Mouse (Mus musculus): ENCODE data around the gene Cdh26.

The Cdh26 gene

DNA sequence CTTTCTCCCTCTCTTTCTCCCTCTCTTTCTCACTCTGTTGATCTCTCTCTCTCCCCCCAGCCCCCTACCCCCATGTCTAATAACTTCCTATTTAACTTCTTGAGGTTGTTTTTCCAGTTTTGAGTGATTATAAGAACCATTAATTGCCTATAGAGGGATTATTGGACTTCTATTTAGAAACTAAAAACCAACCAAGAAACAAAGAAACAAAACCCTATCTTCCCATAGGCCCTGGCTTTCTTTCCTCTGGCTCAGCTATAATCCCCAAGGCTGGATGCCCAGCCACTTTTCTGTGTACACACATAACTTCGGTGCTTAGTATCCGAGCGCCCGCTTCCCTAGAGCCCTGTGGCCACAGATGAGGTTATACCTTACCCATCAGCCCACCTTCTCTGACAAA lies at the start of gene Cdh26:
Cdh26 (plus strand) TSS at position 301 of the 400 bp plus-strand sequence.
- Histone ChIP-seq H3K27me3 (ENCODE audit: insufficient read depth, low read length) (peaks cover 10% of the 10 kb centered on the region; the same call in 1 of the 2 replicates), H3K4me3 (replicated peaks; ENCODE audit: low read length) (no peak within 1 kb of the TSS)
- TF ChIP-seq POU5F1 (IDR thresholded peaks at IDR 0.05; ENCODE audit: borderline replicate concordance, low read length) = no peak

GRCm38 (mm10) chr2:178407053-178407815 lies 23.1 kb upstream of the Cdh26 start, which contains the start of gene Sycp2:
Sycp2 (minus strand) TSS chr2:178407685.
- no peaks in the 10 kb centered on the region for H3K36me3 ChIP-seq (ENCODE audit: insufficient read depth, low read length)
- peaks cover 6% of the 10 kb centered on the region; the same call in 1 of the 2 replicates for H3K4me1 ChIP-seq (replicated peaks; ENCODE audit: low read depth, low read length)
- peaks cover 53% of the 10 kb centered on the region for H3K27me3 ChIP-seq (ENCODE audit: insufficient read depth, low read length)
- peak within 1 kb of the TSS; percentile 57 for H3K4me3 ChIP-seq (replicated peaks; ENCODE audit: low read length)
- no peak for TF ChIP-seq POU5F1 (IDR thresholded peaks at IDR 0.05; ENCODE audit: borderline replicate concordance, low read length)
- peak; percentile 95 for TF ChIP-seq CTCF (conservative IDR thresholded peaks at IDR 0.05; ENCODE audit: low read length)
- no peak for TF ChIP-seq NANOG (IDR thresholded peaks at IDR 0.05; ENCODE audit: borderline replicate concordance, low read length)
- H3K9me3 ChIP-seq (ENCODE audit: low read length) = no peaks in the 10 kb centered on the region

More for the DNA sequence above, at the start of gene Cdh26:
- Histone ChIP-seq H3K9me3 (ENCODE audit: low read length) (no peaks in the 10 kb centered on the region), H3K36me3 (ENCODE audit: insufficient read depth, low read length) (no peaks in the 10 kb centered on the region), H3K4me1 (replicated peaks; ENCODE audit: low read depth, low read length) (peaks cover 4% of the 10 kb centered on the region; the same call in 1 of the 2 replicates)

DNA sequence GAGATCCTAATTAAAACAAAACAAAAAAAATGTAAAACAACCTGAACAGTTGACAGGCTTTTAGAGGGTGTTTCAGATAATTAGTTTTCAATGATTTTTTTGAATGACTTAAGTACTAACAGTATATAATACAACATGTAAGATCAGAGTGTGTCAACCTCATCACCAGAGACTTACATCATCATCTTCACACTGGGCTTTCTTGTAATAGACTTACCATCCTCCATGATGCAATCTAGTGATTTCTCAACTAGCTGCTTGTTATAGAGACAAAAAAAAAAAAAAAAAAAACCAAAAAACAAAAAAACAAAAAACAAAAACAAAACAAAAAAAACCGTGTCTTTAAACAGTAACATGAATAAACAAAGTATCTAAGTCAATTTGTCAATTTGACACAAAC lies 21.3 kb upstream of the Cdh26 start:
- peaks cover 13% of the 10 kb centered on the region for H3K4me1 ChIP-seq (replicated peaks; ENCODE audit: low read depth, low read length)
- H3K9me3 ChIP-seq (ENCODE audit: low read length) = peaks cover 7% of the 10 kb centered on the region; the same call in 1 of the 2 replicates
- no peaks in the 10 kb centered on the region for H3K36me3 ChIP-seq (ENCODE audit: insufficient read depth, low read length)
- no peak overlapping the region for H3K4me3 ChIP-seq (replicated peaks; ENCODE audit: low read length)
- TF ChIP-seq CTCF (conservative IDR thresholded peaks at IDR 0.05; ENCODE audit: low read length) = no peak
- H3K27me3 ChIP-seq (ENCODE audit: insufficient read depth, low read length) = peaks cover 71% of the 10 kb centered on the region

DNA sequence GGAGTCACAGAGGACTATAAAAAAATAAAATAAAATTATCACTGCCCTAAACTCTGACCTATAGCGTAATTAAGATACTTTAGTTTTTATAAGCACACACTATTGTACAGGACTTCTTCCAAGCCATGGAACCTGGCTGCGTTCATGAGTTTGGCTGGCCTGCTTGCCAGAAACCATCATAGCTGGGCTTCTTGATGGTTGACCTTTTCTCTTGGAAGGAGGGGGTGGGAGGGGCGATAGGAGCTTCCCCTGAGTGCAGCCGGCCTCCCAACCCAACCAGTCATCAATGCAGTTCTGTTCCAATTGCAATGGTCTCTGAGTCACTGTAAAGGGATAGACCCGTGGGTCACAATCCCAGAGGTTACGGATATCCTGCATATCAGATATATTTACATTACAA lies 20.0 kb upstream of the Cdh26 start:
- H3K27me3 ChIP-seq (ENCODE audit: insufficient read depth, low read length) = peaks cover 81% of the 10 kb centered on the region
- H3K36me3 ChIP-seq (ENCODE audit: insufficient read depth, low read length) = no peaks in the 10 kb centered on the region
- peaks cover 17% of the 10 kb centered on the region for H3K4me1 ChIP-seq (replicated peaks; ENCODE audit: low read depth, low read length)
- peaks cover 7% of the 10 kb centered on the region; the same call in 1 of the 2 replicates for H3K9me3 ChIP-seq (ENCODE audit: low read length)
- H3K4me3 ChIP-seq (replicated peaks; ENCODE audit: low read length) = no peak overlapping the region
- TF ChIP-seq NANOG (IDR thresholded peaks at IDR 0.05; ENCODE audit: borderline replicate concordance, low read length) (no peak), CTCF (conservative IDR thresholded peaks at IDR 0.05; ENCODE audit: low read length) (no peak), POU5F1 (IDR thresholded peaks at IDR 0.05; ENCODE audit: borderline replicate concordance, low read length) (no peak)

DNA sequence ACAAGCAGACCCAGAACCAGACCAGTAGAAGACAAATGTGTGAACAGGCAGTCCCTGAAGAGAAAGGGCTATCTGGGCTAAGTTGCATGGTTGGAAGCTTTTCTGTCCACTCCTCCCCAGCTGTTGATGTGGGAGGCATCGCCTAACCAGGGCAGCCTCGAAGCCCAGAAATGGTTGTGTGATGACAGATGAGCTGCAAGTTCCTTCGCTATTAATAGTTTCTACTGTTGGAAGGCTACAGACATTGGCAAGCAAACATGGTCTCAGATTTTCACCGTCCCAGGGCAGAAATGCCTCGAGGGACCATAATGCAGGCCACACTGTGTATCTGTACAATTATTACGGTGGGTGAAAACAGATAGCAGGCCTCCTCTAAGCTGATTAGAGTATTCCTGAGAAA lies 17.7 kb upstream of the Cdh26 start:
- H3K36me3 ChIP-seq (ENCODE audit: insufficient read depth, low read length) = no peaks in the 10 kb centered on the region
- TF ChIP-seq POU5F1 (IDR thresholded peaks at IDR 0.05; ENCODE audit: borderline replicate concordance, low read length) (no peak), NANOG (IDR thresholded peaks at IDR 0.05; ENCODE audit: borderline replicate concordance, low read length) (no peak), CTCF (conservative IDR thresholded peaks at IDR 0.05; ENCODE audit: low read length) (no peak)
- H3K4me3 ChIP-seq (replicated peaks; ENCODE audit: low read length) = no peak overlapping the region
- H3K9me3 ChIP-seq (ENCODE audit: low read length) = peaks cover 7% of the 10 kb centered on the region; the same call in 1 of the 2 replicates
- peaks cover 79% of the 10 kb centered on the region for H3K27me3 ChIP-seq (ENCODE audit: insufficient read depth, low read length)
- H3K4me1 ChIP-seq (replicated peaks; ENCODE audit: low read depth, low read length) = peaks cover 21% of the 10 kb centered on the region

DNA sequence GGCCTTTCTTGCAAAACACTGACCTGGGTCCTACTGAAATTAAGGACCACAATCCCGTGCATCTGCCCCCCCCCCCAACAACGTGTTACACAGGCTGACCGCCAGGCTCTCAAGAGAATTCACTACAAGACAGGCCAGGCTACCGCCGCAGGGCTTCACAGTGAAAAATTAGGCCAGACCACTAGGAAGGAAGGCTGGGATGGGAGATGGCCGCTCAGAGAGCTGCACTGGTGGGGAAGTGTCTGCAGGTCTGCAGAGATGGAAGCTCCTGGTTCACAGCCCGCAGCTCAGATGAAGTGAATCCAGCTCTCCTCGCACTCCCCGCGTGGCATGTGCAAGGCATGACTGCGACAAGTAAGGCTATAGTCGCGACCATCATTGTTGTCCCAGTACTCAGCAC lies 17.2 kb upstream of the Cdh26 start:
- Histone ChIP-seq H3K9me3 (ENCODE audit: low read length) (peaks cover 7% of the 10 kb centered on the region; the same call in 1 of the 2 replicates), H3K4me1 (replicated peaks; ENCODE audit: low read depth, low read length) (peaks cover 21% of the 10 kb centered on the region), H3K36me3 (ENCODE audit: insufficient read depth, low read length) (no peaks in the 10 kb centered on the region), H3K4me3 (replicated peaks; ENCODE audit: low read length) (peak overlapping the region; percentile 80), H3K27me3 (ENCODE audit: insufficient read depth, low read length) (peaks cover 75% of the 10 kb centered on the region)
- no peak for TF ChIP-seq NANOG (IDR thresholded peaks at IDR 0.05; ENCODE audit: borderline replicate concordance, low read length)
- TF ChIP-seq CTCF (conservative IDR thresholded peaks at IDR 0.05; ENCODE audit: low read length) = no peak
- TF ChIP-seq POU5F1 (IDR thresholded peaks at IDR 0.05; ENCODE audit: borderline replicate concordance, low read length) = no peak

GRCm38 (mm10) chr2:178413481-178414260 lies 16.7 kb upstream of the Cdh26 start:
- no peaks in the 10 kb centered on the region for H3K36me3 ChIP-seq (ENCODE audit: insufficient read depth, low read length)
- TF ChIP-seq NANOG (IDR thresholded peaks at IDR 0.05; ENCODE audit: borderline replicate concordance, low read length) = no peak
- no peak for TF ChIP-seq POU5F1 (IDR thresholded peaks at IDR 0.05; ENCODE audit: borderline replicate concordance, low read length)
- TF ChIP-seq CTCF (conservative IDR thresholded peaks at IDR 0.05; ENCODE audit: low read length) = no peak
- H3K27me3 ChIP-seq (ENCODE audit: insufficient read depth, low read length) = peaks cover 69% of the 10 kb centered on the region
- peaks cover 7% of the 10 kb centered on the region; the same call in 1 of the 2 replicates for H3K9me3 ChIP-seq (ENCODE audit: low read length)
- peaks cover 21% of the 10 kb centered on the region for H3K4me1 ChIP-seq (replicated peaks; ENCODE audit: low read depth, low read length)
- peak overlapping the region; percentile 80 for H3K4me3 ChIP-seq (replicated peaks; ENCODE audit: low read length)
